Mouse (Mus musculus): Measurements from ENCODE around the gene Fgd4. TPM values are rescaled to one million over a fixed set of nuclear protein-coding genes. Genes with fewer than 3 reads are reported as not detected.
"Not testable (repeated sequence)": the region's sequence is repeated elsewhere in the genome, so short reads cannot be mapped to it uniquely, and the experiment has no call there.

Gene Fgd4
- total RNA-seq, 1 experiment from 2014 or later: 72.7 TPM

- no peak for ATAC-seq (ENCODE audit: extremely low read depth, insufficient number of reproducible peaks, low FRiP score, poor library complexity, severe bottlenecking)
Observed at GRCm38 (mm10) chr16:16552197-16552596, 48.2 kb downstream of the Fgd4 start.

GRCm38 (mm10) chr16:16549105-16549504, 51.2 kb downstream of the Fgd4 start:
- ATAC-seq (ENCODE audit: extremely low read depth, insufficient number of reproducible peaks, low FRiP score, poor library complexity, severe bottlenecking): no peak

- ATAC-seq (ENCODE audit: extremely low read depth, insufficient number of reproducible peaks, low FRiP score, poor library complexity, severe bottlenecking): no peak
Observed at GRCm38 (mm10) chr16:16546657-16547056, 53.7 kb downstream of the Fgd4 start.

GRCm38 (mm10) chr16:16542956-16543441, 57.4 kb downstream of the Fgd4 start:
- ATAC-seq (ENCODE audit: extremely low read depth, insufficient number of reproducible peaks, low FRiP score, poor library complexity, severe bottlenecking): no peak

GRCm38 (mm10) chr16:16539396-16539795, 61.0 kb downstream of the Fgd4 start:
- ATAC-seq (ENCODE audit: extremely low read depth, insufficient number of reproducible peaks, low FRiP score, poor library complexity, severe bottlenecking): not testable (repeated sequence)

- no peak for ATAC-seq (ENCODE audit: extremely low read depth, insufficient number of reproducible peaks, low FRiP score, poor library complexity, severe bottlenecking)
Observed at GRCm38 (mm10) chr16:16535232-16535631, 65.1 kb downstream of the Fgd4 start.

GRCm38 (mm10) chr16:16528014-16528413, 72.3 kb downstream of the Fgd4 start:
- ATAC-seq (ENCODE audit: extremely low read depth, insufficient number of reproducible peaks, low FRiP score, poor library complexity, severe bottlenecking): no peak

- ATAC-seq (ENCODE audit: extremely low read depth, insufficient number of reproducible peaks, low FRiP score, poor library complexity, severe bottlenecking): no peak
Observed at GRCm38 (mm10) chr16:16527267-16527666, 73.1 kb downstream of the Fgd4 start.

- no peak for ATAC-seq (ENCODE audit: extremely low read depth, insufficient number of reproducible peaks, low FRiP score, poor library complexity, severe bottlenecking)
Observed at GRCm38 (mm10) chr16:16526741-16527105, 73.6 kb downstream of the Fgd4 start.

GRCm38 (mm10) chr16:16526097-16526740, 74.1 kb downstream of the Fgd4 start:
- no peak for ATAC-seq (ENCODE audit: extremely low read depth, insufficient number of reproducible peaks, low FRiP score, poor library complexity, severe bottlenecking)

- 0 out of 2 replicates have a peak, but pooled peaks have one; percentile 13 for ATAC-seq (ENCODE audit: extremely low read depth, insufficient number of reproducible peaks, low FRiP score, poor library complexity, severe bottlenecking)
Observed at GRCm38 (mm10) chr16:16525266-16525904, 75.0 kb downstream of the Fgd4 start.

GRCm38 (mm10) chr16:16523632-16524031, 76.7 kb downstream of the Fgd4 start:
- no peak for ATAC-seq (ENCODE audit: extremely low read depth, insufficient number of reproducible peaks, low FRiP score, poor library complexity, severe bottlenecking)

- not testable (repeated sequence) for ATAC-seq (ENCODE audit: extremely low read depth, insufficient number of reproducible peaks, low FRiP score, poor library complexity, severe bottlenecking)
Observed at GRCm38 (mm10) chr16:16522869-16523268, 77.5 kb downstream of the Fgd4 start.

- no peak for ATAC-seq (ENCODE audit: extremely low read depth, insufficient number of reproducible peaks, low FRiP score, poor library complexity, severe bottlenecking)
Observed at GRCm38 (mm10) chr16:16501491-16501890, 98.9 kb downstream of the Fgd4 start.

GRCm38 (mm10) chr16:16500926-16501325, 99.4 kb downstream of the Fgd4 start:
- no peak for ATAC-seq (ENCODE audit: extremely low read depth, insufficient number of reproducible peaks, low FRiP score, poor library complexity, severe bottlenecking)

- no peak for ATAC-seq (ENCODE audit: extremely low read depth, insufficient number of reproducible peaks, low FRiP score, poor library complexity, severe bottlenecking)
Observed at GRCm38 (mm10) chr16:16498798-16499197, 101.6 kb downstream of the Fgd4 start.

GRCm38 (mm10) chr16:16485523-16486043, 114.8 kb downstream of the Fgd4 start:
- no peak for ATAC-seq (ENCODE audit: extremely low read depth, insufficient number of reproducible peaks, low FRiP score, poor library complexity, severe bottlenecking)

- ATAC-seq (ENCODE audit: extremely low read depth, insufficient number of reproducible peaks, low FRiP score, poor library complexity, severe bottlenecking): no peak
Observed at GRCm38 (mm10) chr16:16484601-16485000, 115.7 kb downstream of the Fgd4 start.

- ATAC-seq (ENCODE audit: extremely low read depth, insufficient number of reproducible peaks, low FRiP score, poor library complexity, severe bottlenecking): not testable (repeated sequence)
Observed at GRCm38 (mm10) chr16:16473451-16473850, 126.9 kb downstream of the Fgd4 start.

GRCm38 (mm10) chr16:16450021-16450420, 150.3 kb downstream of the Fgd4 start:
- ATAC-seq (ENCODE audit: extremely low read depth, insufficient number of reproducible peaks, low FRiP score, poor library complexity, severe bottlenecking): no peak

Data from neutrophil, adult 5-6 weeks (primary cell).